Comparison of ENCODE assay signal across 14 mouse cellular contexts in genomic region chr6:127627453-127627852, GRCm38 (mm10).
DNase-seq lines count a peak whose midpoint lies in the region; ATAC-seq lines count a peak whose summit lies in the region.
"Had no signal": no experiment of that assay in that cellular context is flagged by ENCODE, and none has a peak within 500 bp of the region (broad histone marks: within the 10 kb centered on the region; RNA-seq: fewer than 3 reads in every experiment).

No protein-coding gene starts in this region.

- H3K4me1 ChIP-seq in neural tube, embryonic 11.5 days (ENCODE audit: control insufficient read depth, insufficient read depth, low read length) = 0 out of 2 replicates have a peak, but pooled peaks cover 3% of the 10 kb centered on the region

- peak; percentile 55; the same call in 1 of the 2 replicates for ATAC-seq in neural tube, embryonic 11.5 days (ENCODE audit: insufficient read depth, low FRiP score, low TSS enrichment)

- 55% methylated on average over 9 of the region's 9 CpGs for WGBS in neural tube, embryonic 11.5 days

- peak; percentile 43 for DNase-seq in embryo, embryonic 11 days
- DNase-seq in embryo, embryonic 9.5 days (ENCODE audit: extremely low spot score) = no peak
- peak; percentile 61 for DNase-seq in neural tube, embryonic 11.5 days (ENCODE audit: low spot score)
- no peak for DNase-seq in neural tube, embryonic 10.5 days (ENCODE audit: extremely low spot score, low spot score)
- peak; percentile 47 for DNase-seq in mesoderm, embryonic 11.5 days (ENCODE audit: low read depth, low spot score)
- peak; percentile 40 for DNase-seq in retina, postnatal 7 days (ENCODE audit: low read depth, low spot score)
- DNase-seq in left cerebral cortex, adult 9 months (ENCODE audit: low spot score in 2 of 2) = no peak
- no peak for DNase-seq in left cerebral cortex, adult 8-10 months (ENCODE audit: low spot score in 2 of 2)
- DNase-seq: adrenal gland, postnatal 10 days; cerebellum, postnatal 36 days; heart, postnatal 14 days; kidney, postnatal 14 days had no signal

- H3K27ac ChIP-seq in neural tube, embryonic 11.5 days (ENCODE audit: low read depth, low read length) = no peak overlapping the region
- H3K27ac ChIP-seq: limb, embryonic 12.5 days; macrophage had no signal

- H3K27me3 ChIP-seq in neural tube, embryonic 11.5 days (ENCODE audit: control insufficient read depth, insufficient read depth, low read length) = no peaks in the 10 kb centered on the region

- H3K36me3 ChIP-seq in neural tube, embryonic 11.5 days (ENCODE audit: control insufficient read depth, insufficient read depth, low read length) = no peaks in the 10 kb centered on the region
- H3K36me3 ChIP-seq: limb, embryonic 12.5 days had no signal

- no peak overlapping the region for H3K4me2 ChIP-seq in neural tube, embryonic 11.5 days (ENCODE audit: low read depth)
- H3K4me2 ChIP-seq: limb, embryonic 12.5 days had no signal

- H3K9me3 ChIP-seq in neural tube, embryonic 11.5 days (ENCODE audit: control insufficient read depth, low read length) = no peaks in the 10 kb centered on the region
- H3K9me3 ChIP-seq: limb, embryonic 12.5 days had no signal

- H3K4me3 ChIP-seq in neural tube, embryonic 11.5 days (ENCODE audit: low read depth, low read length) = no peak overlapping the region
- H3K4me3 ChIP-seq: limb, embryonic 12.5 days had no signal

- no peak overlapping the region for H3K9ac ChIP-seq in neural tube, embryonic 11.5 days (ENCODE audit: low read length)
- H3K9ac ChIP-seq: limb, embryonic 12.5 days had no signal

Comparison
In these comparisons a context has a peak if more than half of its experiments do, and no peak if none do; other contexts are left out.
1. DNase-seq: peak in embryo, embryonic 11 days (single experiment), neural tube, embryonic 11.5 days (single experiment), mesoderm, embryonic 11.5 days (single experiment) and retina, postnatal 7 days (single experiment); none in embryo, embryonic 9.5 days (single experiment), neural tube, embryonic 10.5 days (single experiment), left cerebral cortex, adult 9 months (0 of 2) and left cerebral cortex, adult 8-10 months (0 of 2).